9 mouse cellular contexts compared by ENCODE assay signal in genomic region chr4:156031255-156031592, GRCm38 (mm10). TPM values are rescaled to one million over a fixed set of nuclear protein-coding genes. Genes with fewer than 3 reads are reported as not detected.
DNase-seq lines count a peak whose midpoint lies in the region; ATAC-seq and TF ChIP-seq lines count a peak whose summit lies in the region.
"Had no signal": no experiment of that assay in that cellular context is flagged by ENCODE, and none has a peak within 500 bp of the region (broad histone marks: within the 10 kb centered on the region; RNA-seq: fewer than 3 reads in every experiment).

No protein-coding gene starts in this region.

- H3K4me2 ChIP-seq in liver, embryonic 11.5 days, result peak overlapping the region; percentile 58
- H3K4me2 ChIP-seq in stomach, postnatal 0 days (replicated peaks; ENCODE audit: low read depth), result peak overlapping the region; percentile 65

- H3K9ac ChIP-seq in liver, embryonic 11.5 days (ENCODE audit: low read depth, low read length), result peak overlapping the region; percentile 63
- H3K9ac ChIP-seq in stomach, postnatal 0 days (ENCODE audit: low read length), result peak overlapping the region; percentile 68

- WGBS in spleen, adult 2 months, result 51% methylated on average over 7 of the region's 7 CpGs
- WGBS in liver, embryonic 11.5 days, result 13% methylated on average over 7 of the region's 7 CpGs
- 2% methylated on average over 7 of the region's 7 CpGs for whole genome bisulfite sequencing in stomach, postnatal 0 days

- TF ChIP-seq POLR2A in spleen, adult 2 months (IDR thresholded peaks at IDR 0.05; ENCODE audit: low read depth, low read length), result no peak

- DNase-seq in frontal cortex, adult 2 months (ENCODE audit: extremely low spot score in 1 of 2, low spot score in 1 of 2), result no peak
- no peak for DNase-seq in spleen, adult 2 months (ENCODE audit: low read depth in 1 of 2, low spot score in 2 of 2)
- DNase-seq in spleen, postnatal 4 days (ENCODE audit: low spot score in 2 of 2), result no peak
- peak; percentile 47 for DNase-seq in liver, embryonic 11.5 days (ENCODE audit: low spot score)
- DNase-seq in stomach, postnatal 0 days (ENCODE audit: low spot score), result no peak
- no peak for DNase-seq in adrenal gland, postnatal 25 days
- DNase-seq in urinary bladder, postnatal 10 days (ENCODE audit: low spot score), result no peak

- no peak for TF ChIP-seq CTCF in spleen, adult 2 months (IDR thresholded peaks at IDR 0.05; ENCODE audit: extremely low read depth, insufficient read depth, insufficient read length, insufficient replicate concordance)
- TF ChIP-seq CTCF in stomach, postnatal 0 days (IDR thresholded peaks at IDR 0.05; ENCODE audit: low read depth), result no peak

- peak overlapping the region; percentile 43; the same call in 1 of the 2 replicates for H3K4me3 ChIP-seq in spleen, adult 2 months (ENCODE audit: extremely low read depth, insufficient read depth, insufficient read length)
- H3K4me3 ChIP-seq in liver, embryonic 11.5 days (ENCODE audit: low read depth, low read length), result peak overlapping the region; percentile 51
- peak overlapping the region; percentile 55 for H3K4me3 ChIP-seq in stomach, postnatal 0 days (ENCODE audit: low read depth, low read length)

- H3K27ac ChIP-seq in spleen, adult 2 months (ENCODE audit: insufficient read depth, low read length), result peak overlapping the region; percentile 83
- peak overlapping the region; percentile 38; the same call in 1 of the 2 replicates for H3K27ac ChIP-seq in liver, embryonic 11.5 days (ENCODE audit: low read depth, low read length)
- H3K27ac ChIP-seq in stomach, postnatal 0 days (replicated peaks), result peak overlapping the region; percentile 90

- no peaks in the 10 kb centered on the region; the same call in 1 of the 2 replicates for H3K36me3 ChIP-seq in spleen, adult 2 months (ENCODE audit: control insufficient read depth, insufficient read depth, low read length)
- no peaks in the 10 kb centered on the region for H3K36me3 ChIP-seq in liver, embryonic 11.5 days (ENCODE audit: control insufficient read depth, insufficient read depth, low read length)
- no peaks in the 10 kb centered on the region for H3K36me3 ChIP-seq in stomach, postnatal 0 days (ENCODE audit: control insufficient read depth, insufficient read depth, low read length)

- ATAC-seq in frontal cortex, adult (ENCODE audit: low TSS enrichment), result peak; percentile 20; the same call in 1 of the 2 replicates
- ATAC-seq in liver, embryonic 11.5 days (replicated peaks; ENCODE audit: low FRiP score), result 0 out of 2 replicates have a peak, but pooled peaks have one; percentile 16
- peak; percentile 27 for ATAC-seq in stomach, postnatal 0 days (ENCODE audit: low FRiP score, low TSS enrichment)

- H3K4me1 ChIP-seq in spleen, adult 2 months (ENCODE audit: control insufficient read depth, insufficient read depth, insufficient read length), result peaks cover 30% of the 10 kb centered on the region; the same call in 1 of the 2 replicates
- H3K4me1 ChIP-seq in liver, embryonic 11.5 days (replicated peaks; ENCODE audit: control insufficient read depth, insufficient read depth, low read length), result peaks cover 17% of the 10 kb centered on the region
- H3K4me1 ChIP-seq in stomach, postnatal 0 days (replicated peaks; ENCODE audit: control insufficient read depth, insufficient read depth), result peaks cover 10% of the 10 kb centered on the region

- no peaks in the 10 kb centered on the region for H3K9me3 ChIP-seq in liver, embryonic 11.5 days (ENCODE audit: control insufficient read depth, low read length)
- no peaks in the 10 kb centered on the region for H3K9me3 ChIP-seq in stomach, postnatal 0 days (ENCODE audit: control insufficient read depth, low read length)

- H3K27me3 ChIP-seq in spleen, adult 2 months (ENCODE audit: control insufficient read depth, insufficient read depth, low read length), result peaks cover 3% of the 10 kb centered on the region
- H3K27me3 ChIP-seq in liver, embryonic 11.5 days (replicated peaks; ENCODE audit: control insufficient read depth, insufficient read depth, low read length), result peaks cover 23% of the 10 kb centered on the region
- H3K27me3 ChIP-seq in stomach, postnatal 0 days (ENCODE audit: control insufficient read depth, insufficient read depth, low read length), result no peaks in the 10 kb centered on the region

- TF ChIP-seq EP300 in stomach, postnatal 0 days (optimal IDR thresholded peaks at IDR 0.05), result no peak

RNA-seq across cellular contexts. Expression of gene Tnfrsf18, which starts 5.3 kb away (rescaled TPM):
- polyA plus RNA-seq in frontal cortex, adult 2 months (2012; rRNA removed), result 0.22 and 0.27 TPM in 2 replicates
- polyA plus RNA-seq in spleen, adult 2 months (2012; rRNA removed), result 29.9 and 38.2 TPM in 2 replicates
- 0.92 and 1.0 TPM in 2 replicates for polyA plus RNA-seq in liver, embryonic 11.5 days (2014; fragmentation: Nextera tagmentation; extraction: Ambion mirVana)
- 2.2 and 3.3 TPM in 2 replicates for polyA plus RNA-seq in stomach, postnatal 0 days (2015; fragmentation: Nextera tagmentation; extraction: Ambion mirVana)
- not detected in 2 replicates for total RNA-seq in adrenal gland, postnatal 25 days (2021)

RNA-seq across cellular contexts. Expression of gene Tnfrsf4, which starts 17.6 kb away (rescaled TPM):
- polyA plus RNA-seq in frontal cortex, adult 2 months (2012; rRNA removed), result 3.6 and 5.9 TPM in 2 replicates
- polyA plus RNA-seq in spleen, adult 2 months (2012; rRNA removed), result 20.7 and 34.3 TPM in 2 replicates
- polyA plus RNA-seq in liver, embryonic 11.5 days (2014; fragmentation: Nextera tagmentation; extraction: Ambion mirVana), result 0.85 TPM in 1 of 2 replicates, not detected in the other
- 0.21 and 0.48 TPM in 2 replicates for polyA plus RNA-seq in stomach, postnatal 0 days (2015; fragmentation: Nextera tagmentation; extraction: Ambion mirVana)
- 1.5 TPM in 1 of 2 replicates, not detected in the other for total RNA-seq in adrenal gland, postnatal 25 days (2021)

RNA-seq across cellular contexts. Expression of gene Ttll10, which starts 28.0 kb away (rescaled TPM):
- 0.04 and 0.06 TPM in 2 replicates for polyA plus RNA-seq in frontal cortex, adult 2 months (2012; rRNA removed)
- 0.07 TPM in 1 of 2 replicates, not detected in the other for polyA plus RNA-seq in spleen, adult 2 months (2012; rRNA removed)
- 0.12 and 0.56 TPM in 2 replicates for polyA plus RNA-seq in liver, embryonic 11.5 days (2014; fragmentation: Nextera tagmentation; extraction: Ambion mirVana)
- 2.7 TPM in 2 replicates for polyA plus RNA-seq in stomach, postnatal 0 days (2015; fragmentation: Nextera tagmentation; extraction: Ambion mirVana)
- 0.61 TPM in 1 of 2 replicates, not detected in the other for total RNA-seq in adrenal gland, postnatal 25 days (2021)
- total RNA-seq: megakaryocyte progenitor cell, adult 5-6 weeks had no signal

RNA-seq across cellular contexts. Expression of gene Sdf4, which starts 38.6 kb away (rescaled TPM):
- polyA plus RNA-seq in frontal cortex, adult 2 months (2012; rRNA removed), result 123 and 128 TPM in 2 replicates
- 33.5 and 35.7 TPM in 2 replicates for polyA plus RNA-seq in spleen, adult 2 months (2012; rRNA removed)
- 130 TPM in 2 replicates for polyA plus RNA-seq in liver, embryonic 11.5 days (2014; fragmentation: Nextera tagmentation; extraction: Ambion mirVana)
- polyA plus RNA-seq in stomach, postnatal 0 days (2015; fragmentation: Nextera tagmentation; extraction: Ambion mirVana), result 129 and 137 TPM in 2 replicates
- 248 and 275 TPM in 2 replicates for total RNA-seq in adrenal gland, postnatal 25 days (2021)

RNA-seq across cellular contexts. Expression of gene B3galt6, which starts 38.8 kb away (rescaled TPM):
- 9.7 and 10.6 TPM in 2 replicates for polyA plus RNA-seq in frontal cortex, adult 2 months (2012; rRNA removed)
- 4.9 and 7.6 TPM in 2 replicates for polyA plus RNA-seq in spleen, adult 2 months (2012; rRNA removed)
- 12.1 and 13.0 TPM in 2 replicates for polyA plus RNA-seq in liver, embryonic 11.5 days (2014; fragmentation: Nextera tagmentation; extraction: Ambion mirVana)
- polyA plus RNA-seq in stomach, postnatal 0 days (2015; fragmentation: Nextera tagmentation; extraction: Ambion mirVana), result 9.0 and 9.4 TPM in 2 replicates
- total RNA-seq in adrenal gland, postnatal 25 days (2021), result 6.6 and 9.7 TPM in 2 replicates

Comparison
In these comparisons a context has a peak if more than half of its experiments do, and no peak if none do; other contexts are left out.
1. H3K27ac ChIP-seq: peak in every context shown above with its lines; median percentile 90 in stomach, postnatal 0 days; 83 in spleen, adult 2 months; 38 in liver, embryonic 11.5 days.